ENCODE assay signal across 9 mouse cellular contexts in the genomic region with DNA sequence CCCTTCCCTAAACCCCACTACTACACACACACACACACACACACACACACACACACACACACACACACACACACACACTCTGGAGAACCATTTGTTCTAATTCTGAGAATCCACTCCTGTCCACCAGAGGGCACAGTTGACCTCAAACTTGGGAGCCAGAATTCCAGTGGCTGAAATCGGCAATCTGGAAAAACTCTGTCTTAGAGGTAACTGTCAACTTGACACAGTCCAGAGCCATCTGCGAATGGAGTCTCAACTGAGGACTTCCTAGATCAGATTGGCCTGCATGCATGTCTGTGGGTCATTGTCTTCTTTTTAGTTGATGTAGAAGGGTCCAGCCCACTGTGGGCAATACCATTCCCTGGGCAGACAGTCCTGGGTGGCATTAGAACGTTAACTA. TPM values are rescaled to one million over a fixed set of nuclear protein-coding genes. Genes with fewer than 3 reads are reported as not detected.
DNase-seq lines count a peak whose midpoint lies in the region; ATAC-seq lines count a peak whose summit lies in the region.
"Had no signal": no experiment of that assay in that cellular context is flagged by ENCODE, and none has a peak within 500 bp of the region (broad histone marks: within the 10 kb centered on the region; RNA-seq: fewer than 3 reads in every experiment).

No protein-coding gene starts in this region.

- no peak overlapping the region for H3K4me2 ChIP-seq in kidney, embryonic 14.5 days (replicated peaks; ENCODE audit: low read depth, low read length)
- H3K4me2 ChIP-seq: heart, embryonic 15.5 days had no signal

- no peaks in the 10 kb centered on the region for H3K36me3 ChIP-seq in kidney, embryonic 14.5 days (ENCODE audit: control insufficient read depth, insufficient read depth, low read length)
- H3K36me3 ChIP-seq: heart, embryonic 15.5 days had no signal

- no peaks in the 10 kb centered on the region for H3K9me3 ChIP-seq in kidney, embryonic 14.5 days (ENCODE audit: control insufficient read depth, low read length)
- H3K9me3 ChIP-seq: heart, embryonic 15.5 days had no signal

- no peak overlapping the region for H3K4me3 ChIP-seq in kidney, embryonic 14.5 days (ENCODE audit: low read length)
- H3K4me3 ChIP-seq: heart, embryonic 15.5 days had no signal

- no peaks in the 10 kb centered on the region for H3K27me3 ChIP-seq in kidney, embryonic 14.5 days (ENCODE audit: control insufficient read depth, insufficient read depth, low read length)

- ATAC-seq in kidney, embryonic 14.5 days (ENCODE audit: low FRiP score, low TSS enrichment), result peak; percentile 45; the same call in 1 of the 2 replicates

- H3K27ac ChIP-seq in kidney, embryonic 14.5 days (ENCODE audit: low read depth, low read length), result no peak overlapping the region
- H3K27ac ChIP-seq: heart, embryonic 15.5 days had no signal

- WGBS in kidney, embryonic 14.5 days, result 44% methylated on average over 3 of the region's 3 CpGs

- no peak overlapping the region for H3K9ac ChIP-seq in kidney, embryonic 14.5 days (ENCODE audit: low read depth, low read length)
- H3K9ac ChIP-seq: heart, embryonic 15.5 days had no signal

- peak; percentile 41 to 80 for DNase-seq in heart, adult 18-20 months
- no peak for DNase-seq in heart, adult 11 months
- DNase-seq in thymus, postnatal 14 days, result peak; percentile 15
- no peak for DNase-seq in thymus, postnatal 10 days (ENCODE audit: low spot score in 2 of 2)
- DNase-seq in cerebellum, postnatal 36 days, result peak; percentile 56 to 72
- DNase-seq in lung, postnatal 10 days, result peak; percentile 82
- DNase-seq in c-Kit-positive CD71-positive TER-119-positive erythroid progenitor cells, embryonic 14.5 days (ENCODE audit: low spot score), result no peak

- no peaks in the 10 kb centered on the region for H3K4me1 ChIP-seq in kidney, embryonic 14.5 days (ENCODE audit: control insufficient read depth, insufficient read depth, low read length)

RNA-seq across cellular contexts. Expression of gene Plekha1, which starts 38.1 kb away (rescaled TPM):
- total RNA-seq in heart, adult 18-20 months (2021), result 10 to 100 TPM; 34.3 to 36.6 TPM
- 36.7 and 72.9 TPM in 2 replicates for polyA plus RNA-seq in kidney, embryonic 14.5 days (2014; fragmentation: Nextera tagmentation; extraction: Ambion mirVana)

RNA-seq across cellular contexts. Expression of gene Btbd16, which starts 53.6 kb away (rescaled TPM):
- total RNA-seq in heart, adult 18-20 months (2021), result under 1 TPM in 1 of 2 experiments, not detected in 1; 0.36 TPM
- polyA plus RNA-seq in kidney, embryonic 14.5 days (2014; fragmentation: Nextera tagmentation; extraction: Ambion mirVana), result not detected in 2 replicates

Comparison
In these comparisons a context has a peak if more than half of its experiments do, and no peak if none do; other contexts are left out.
1. DNase-seq: peak in heart, adult 18-20 months (2 of 2), thymus, postnatal 14 days (single experiment), cerebellum, postnatal 36 days (2 of 2) and lung, postnatal 10 days (single experiment); none in heart, adult 11 months (single experiment), thymus, postnatal 10 days (0 of 2) and c-Kit-positive CD71-positive TER-119-positive erythroid progenitor cells, embryonic 14.5 days (single experiment).